Mouse (Mus musculus) liver, postnatal 0 days (tissue): ENCODE measurements around the gene Pcgf1.

Experiments used
- CTCF ChIP-seq: sonication (generic); IDR thresholded peaks from 2 replicates; pipeline ENCODE4 v1.5.1; 2016; ENCODE audit warnings: antibody characterized with exemption, low read depth
- EP300 ChIP-seq: IDR thresholded peaks from 2 replicates; pipeline ENCODE4 v1.6.1; 2016; ENCODE audit warnings: antibody characterized with exemption, low read depth, mild to moderate bottlenecking

DNA sequence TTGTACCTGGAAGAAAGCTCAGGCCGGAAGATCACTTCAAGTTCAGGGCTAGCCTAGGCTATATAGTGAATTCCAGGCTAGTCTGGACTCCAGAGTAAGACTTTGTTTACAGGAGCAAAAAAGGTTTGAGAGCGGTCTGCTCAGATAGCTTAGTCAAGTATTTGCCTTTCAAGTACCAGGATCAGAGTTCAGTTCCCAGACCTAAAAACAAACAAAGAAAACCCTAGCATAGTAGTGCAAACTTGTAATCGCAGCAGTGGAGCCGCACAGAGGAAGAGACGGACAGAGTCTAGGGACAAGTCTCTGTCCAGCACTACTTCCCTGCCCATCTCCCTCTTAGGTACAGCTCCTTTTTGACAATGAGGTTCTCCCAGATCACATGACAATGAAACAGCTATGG lies 2.5 kb downstream of the Pcgf1 start:
- TF ChIP-seq EP300, result no peak
- TF ChIP-seq CTCF, result no peak
